Mouse (Mus musculus): ENCODE measurements around the gene Cd33. TPM values are rescaled to one million over a fixed set of nuclear protein-coding genes. Genes with fewer than 3 reads are reported as not detected.

The Cd33 gene
- 80.0 and 80.1 TPM in 2 replicates for total RNA-seq (2015)
- 36.3 and 48.1 TPM in 2 replicates for total RNA-seq (2017)

GRCm38 (mm10) chr7:43544225-43544977, at the start of gene Cd33:
Gene Cd33, minus strand, starts transcription at chr7:43544428.
- ATAC-seq (ENCODE audit: poor library complexity, severe bottlenecking), result peak; percentile 73

- no peak for ATAC-seq (ENCODE audit: poor library complexity, severe bottlenecking)
These were observed 40.6 kb upstream of the Cd33 start for GRCm38 (mm10) chr7:43584790-43585189.

- no peak for ATAC-seq (ENCODE audit: poor library complexity, severe bottlenecking)
These were observed 36.3 kb upstream of the Cd33 start for GRCm38 (mm10) chr7:43580526-43580925.

- ATAC-seq (ENCODE audit: poor library complexity, severe bottlenecking), result peak; percentile 96
These were observed 35.4 kb upstream of the Cd33 start, which contains the start of gene Zfp719 for GRCm38 (mm10) chr7:43579440-43580171. Gene Zfp719, plus strand, starts transcription at chr7:43579610.

GRCm38 (mm10) chr7:43571216-43571615, 27.0 kb upstream of the Cd33 start:
- ATAC-seq (ENCODE audit: poor library complexity, severe bottlenecking), result no peak

GRCm38 (mm10) chr7:43563300-43563699, 19.1 kb upstream of the Cd33 start:
- peak; percentile 53 for ATAC-seq (ENCODE audit: poor library complexity, severe bottlenecking)

GRCm38 (mm10) chr7:43562651-43563070, 18.4 kb upstream of the Cd33 start:
- ATAC-seq (ENCODE audit: poor library complexity, severe bottlenecking), result peak; percentile 51

- peak; percentile 81 for ATAC-seq (ENCODE audit: poor library complexity, severe bottlenecking)
These were observed 17.9 kb upstream of the Cd33 start, which contains the start of gene Zfp658 for GRCm38 (mm10) chr7:43562006-43562633. Gene Zfp658, plus strand, starts transcription at chr7:43562256.

- ATAC-seq (ENCODE audit: poor library complexity, severe bottlenecking), result no peak
These were observed 12.7 kb upstream of the Cd33 start for GRCm38 (mm10) chr7:43556901-43557300.

GRCm38 (mm10) chr7:43555351-43555750, 11.1 kb upstream of the Cd33 start:
- no peak for ATAC-seq (ENCODE audit: poor library complexity, severe bottlenecking)

- ATAC-seq (ENCODE audit: poor library complexity, severe bottlenecking), result no peak
These were observed 10.3 kb upstream of the Cd33 start for GRCm38 (mm10) chr7:43554550-43554949.

GRCm38 (mm10) chr7:43553153-43553552, 8.9 kb upstream of the Cd33 start:
- ATAC-seq (ENCODE audit: poor library complexity, severe bottlenecking), result peak; percentile 94

GRCm38 (mm10) chr7:43548206-43548605, 4.0 kb upstream of the Cd33 start:
- no peak for ATAC-seq (ENCODE audit: poor library complexity, severe bottlenecking)

- ATAC-seq (ENCODE audit: poor library complexity, severe bottlenecking), result no peak
These were observed 3.4 kb upstream of the Cd33 start for GRCm38 (mm10) chr7:43547666-43548065.

- peak; percentile 84 for ATAC-seq (ENCODE audit: poor library complexity, severe bottlenecking)
These were observed 1.7 kb upstream of the Cd33 start for GRCm38 (mm10) chr7:43545656-43546545.

- ATAC-seq (ENCODE audit: poor library complexity, severe bottlenecking), result peak; percentile 97
These were observed 5.7 kb downstream of the Cd33 start for GRCm38 (mm10) chr7:43538524-43538923.

- ATAC-seq (ENCODE audit: poor library complexity, severe bottlenecking), result peak; percentile 74
These were observed 11.2 kb downstream of the Cd33 start for GRCm38 (mm10) chr7:43532936-43533505.

- peak; percentile 66 for ATAC-seq (ENCODE audit: poor library complexity, severe bottlenecking)
These were observed 13.9 kb downstream of the Cd33 start for GRCm38 (mm10) chr7:43530216-43530785.

GRCm38 (mm10) chr7:43525313-43525712, 18.9 kb downstream of the Cd33 start:
- peak; percentile 43; the same call in 1 of the 2 replicates for ATAC-seq (ENCODE audit: poor library complexity, severe bottlenecking)

GRCm38 (mm10) chr7:43522776-43523175, 21.5 kb downstream of the Cd33 start:
- ATAC-seq (ENCODE audit: poor library complexity, severe bottlenecking), result no peak
